Mouse (Mus musculus) small intestine, adult 2 months (tissue): ENCODE measurements around the gene Zmiz1.

Experiments
- CTCF ChIP-seq: fragments of 200-500 bp; IDR thresholded peaks from 2 replicates; pipeline ENCODE4 v1.5.1; 2012; ENCODE audit warnings: low read depth, mild to moderate bottlenecking, control low read depth, inconsistent platforms, low read length, moderate library complexity, mixed read lengths; ENCODE audit not compliant: insufficient replicate concordance, insufficient read length; ENCODE audit errors: extremely low read depth
- POLR2A ChIP-seq: fragments of 200-500 bp; IDR thresholded peaks from 2 replicates; pipeline ENCODE4 v1.6.1; 2012; ENCODE audit warnings: low read depth, mild to moderate bottlenecking, control low read depth, inconsistent platforms, low read length, moderate library complexity

GRCm38 (mm10) chr14:25555848-25556247 lies 96.9 kb downstream of the Zmiz1 start:
- no peak for TF ChIP-seq CTCF
- no peak for TF ChIP-seq POLR2A
